Mouse (Mus musculus): Measurements from ENCODE around the gene Plcb3.
A peak's percentile ranks its signal among the peaks of the same experiment; 100 is the strongest.
"Not testable (repeated sequence)": the region's sequence is repeated elsewhere in the genome, so short reads cannot be mapped to it uniquely, and the experiment has no call there.

Plcb3 gene

DNA sequence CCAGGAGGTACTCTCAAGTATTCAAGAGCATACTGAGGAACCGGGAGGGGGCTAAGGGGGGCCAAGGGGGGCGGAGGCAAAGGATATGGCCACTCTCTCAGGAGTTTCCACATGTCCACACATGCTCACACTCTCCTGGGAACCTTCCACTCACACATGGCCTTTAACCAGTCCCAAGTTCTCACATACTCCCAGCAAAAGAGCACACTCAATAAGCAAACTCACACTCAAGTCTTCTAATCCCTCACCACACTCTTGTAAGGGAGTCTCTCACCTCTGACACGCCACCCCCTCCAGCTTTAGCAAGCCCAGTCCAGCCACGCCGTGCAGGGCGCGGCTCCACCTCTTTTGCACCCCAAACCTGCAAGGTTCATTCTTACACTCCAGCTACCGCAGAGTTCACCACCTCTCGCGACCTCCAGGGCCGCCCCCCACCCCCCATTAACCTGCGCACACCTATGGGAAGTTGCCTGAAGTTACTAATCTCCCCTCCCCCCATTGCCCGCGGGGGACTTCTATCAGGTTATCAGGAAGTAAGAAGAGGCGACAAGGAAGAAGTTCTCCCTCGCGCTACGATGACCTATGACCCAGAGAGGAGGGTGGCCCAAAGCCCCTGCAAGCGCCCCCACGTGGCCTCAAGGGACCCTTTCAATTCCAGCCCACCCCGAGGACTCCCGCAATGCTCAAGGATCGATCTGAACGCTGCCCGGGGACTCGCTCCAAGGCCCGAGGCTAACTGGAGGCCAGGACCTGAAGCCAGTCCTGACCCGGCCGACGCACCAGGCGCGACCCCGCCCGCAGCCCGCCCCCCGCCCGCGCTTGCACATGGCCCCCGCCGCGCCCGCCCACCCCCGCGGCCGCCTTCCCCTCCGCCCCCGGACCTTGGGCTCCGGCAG lies 55.3 kb downstream of the Plcb3 start:
- DNase-seq (ENCODE audit: low spot score in 2 of 2) = no peak

DNA sequence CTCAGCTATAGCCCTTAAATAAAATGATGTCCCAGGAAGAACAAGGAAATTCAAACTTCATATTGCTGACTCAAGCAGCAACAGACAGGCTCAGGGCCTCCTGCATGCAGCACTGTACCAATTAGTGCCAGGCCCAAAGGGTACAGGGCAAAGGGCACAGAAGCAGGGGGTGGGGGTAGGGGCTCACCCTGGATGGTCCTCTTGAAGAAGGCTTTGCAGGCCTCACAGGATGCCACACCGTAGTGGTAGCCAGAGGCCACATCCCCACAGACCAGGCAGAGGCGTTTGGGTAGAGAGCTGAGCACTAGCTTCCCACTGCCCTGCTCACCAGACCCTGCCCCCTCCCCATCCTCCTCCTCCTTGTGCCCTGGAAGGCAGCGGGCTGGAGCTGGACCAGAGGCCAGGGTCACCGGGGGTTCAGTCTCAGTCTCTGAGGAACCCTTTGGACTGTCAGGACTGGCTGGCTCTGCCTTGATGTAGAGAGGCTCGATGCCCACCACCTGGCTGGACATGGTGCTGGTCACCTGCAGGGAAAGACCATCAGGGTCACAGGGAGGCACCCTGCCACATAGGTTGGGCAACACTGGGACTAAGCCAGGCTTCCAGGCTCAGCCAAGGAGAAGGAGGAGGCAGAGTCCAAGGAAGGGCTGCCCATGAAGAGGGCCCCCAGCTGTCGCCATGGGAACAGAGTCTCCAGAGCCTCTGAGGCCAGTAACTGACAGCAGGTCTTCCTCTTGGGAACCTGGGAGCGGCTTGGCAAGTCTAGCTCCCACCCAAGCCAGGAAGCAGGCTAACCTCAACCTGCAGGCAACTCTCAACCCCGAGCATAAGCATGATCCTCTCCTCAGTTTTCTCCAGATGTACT lies 56.2 kb downstream of the Plcb3 start:
- DNase-seq (ENCODE audit: low spot score in 2 of 2) = no peak

DNA sequence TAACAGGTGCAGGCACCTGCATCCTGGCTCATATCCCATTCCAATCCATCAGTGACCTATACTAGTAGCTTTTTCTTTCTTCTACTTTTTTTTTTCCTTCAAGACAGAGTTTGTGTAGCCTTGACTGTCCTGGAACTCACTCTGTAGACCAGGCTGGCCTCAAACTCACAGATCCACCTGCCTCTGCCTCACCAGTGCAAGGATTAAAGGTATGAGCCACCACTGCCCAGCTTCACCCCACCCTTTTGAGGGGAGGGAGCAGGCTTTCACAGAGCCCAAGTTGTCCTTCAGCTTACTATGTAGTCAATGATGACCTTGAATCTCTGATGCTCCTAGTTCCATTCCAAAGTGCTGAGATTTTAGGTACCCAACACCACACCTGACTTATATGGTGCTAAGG lies 56.8 kb downstream of the Plcb3 start:
- DNase-seq (ENCODE audit: low spot score in 2 of 2) = no peak

DNA sequence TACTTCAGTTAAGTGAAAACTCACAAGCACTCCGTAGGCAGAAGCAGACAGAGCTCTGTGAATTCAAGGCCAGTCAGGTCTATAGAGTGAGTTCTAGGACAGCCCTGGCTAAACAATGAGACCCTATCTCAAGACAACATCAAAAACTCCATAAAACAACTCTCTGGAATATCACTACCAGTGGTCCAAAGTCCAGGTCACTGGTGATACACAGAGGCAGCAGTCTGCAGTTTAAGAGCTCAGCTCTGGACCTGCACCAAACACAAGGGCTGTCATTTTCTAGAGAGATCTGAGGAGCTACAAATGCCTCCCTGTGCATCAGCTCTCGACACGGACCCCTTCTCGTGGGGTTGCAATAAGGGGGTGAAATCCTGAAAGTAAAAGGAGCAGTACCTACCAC lies 57.9 kb downstream of the Plcb3 start:
- DNase-seq (ENCODE audit: low spot score in 2 of 2) = no peak

DNA sequence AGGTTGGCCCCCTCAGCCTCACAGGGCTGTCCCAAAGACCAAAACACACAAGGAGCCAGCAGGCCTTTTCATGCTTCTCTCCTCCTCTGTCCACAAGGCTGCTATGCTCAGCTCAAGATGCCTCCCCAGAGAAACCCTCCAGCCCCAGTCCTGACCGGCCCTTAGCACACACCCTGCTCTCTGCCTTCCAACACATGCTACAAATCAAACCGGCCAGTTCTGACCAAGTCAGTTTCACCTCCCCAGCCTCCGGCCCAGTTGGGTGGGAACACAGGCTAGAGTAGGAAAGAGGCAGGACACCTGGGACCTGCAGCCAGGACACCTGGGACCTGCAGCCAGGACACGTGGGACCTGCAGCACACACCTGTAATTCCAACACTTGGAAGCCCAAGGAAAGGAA lies 59.8 kb downstream of the Plcb3 start:
- no peak for DNase-seq (ENCODE audit: low spot score in 2 of 2)

DNA sequence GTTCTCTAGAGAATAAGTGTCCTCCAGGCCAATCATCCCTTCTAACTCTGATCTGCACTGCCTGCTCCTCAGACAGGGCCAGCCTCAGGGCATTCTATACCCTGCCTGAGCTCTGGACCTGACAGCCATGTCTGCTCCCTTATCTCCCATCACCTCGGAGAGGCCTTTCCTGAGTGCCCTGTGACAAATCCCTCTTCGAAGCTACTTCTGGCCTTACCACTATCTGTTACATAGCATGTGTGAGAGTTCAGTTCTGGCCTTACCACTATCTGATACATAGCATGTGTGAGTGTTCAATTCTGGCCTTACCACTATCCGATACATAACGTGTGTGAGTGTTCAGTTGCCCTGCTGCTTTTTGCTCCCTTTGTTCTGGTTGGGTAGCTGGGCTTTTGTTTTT lies 61.0 kb downstream of the Plcb3 start:
- DNase-seq (ENCODE audit: low spot score in 2 of 2) = no peak

DNA sequence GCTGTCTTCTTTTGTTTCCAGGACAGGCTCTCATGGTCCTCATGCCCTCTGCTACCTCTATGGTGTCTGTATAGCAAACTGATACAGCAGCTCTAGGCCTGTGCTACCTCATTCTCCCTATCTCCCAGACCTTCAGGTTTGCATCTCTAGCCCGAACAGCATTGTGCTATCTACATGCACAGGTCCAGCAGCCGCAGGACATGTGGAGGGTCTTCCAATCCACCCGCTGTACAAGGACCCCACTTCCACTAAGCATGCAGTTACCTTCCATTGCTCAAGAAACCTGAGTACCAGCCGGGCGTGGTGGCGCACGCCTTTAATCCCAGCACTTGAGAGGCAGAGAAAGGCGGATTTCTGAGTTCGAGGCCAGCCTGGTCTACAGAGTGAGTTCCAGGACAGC lies 61.7 kb downstream of the Plcb3 start:
- no peak for DNase-seq (ENCODE audit: low spot score in 2 of 2)

DNA sequence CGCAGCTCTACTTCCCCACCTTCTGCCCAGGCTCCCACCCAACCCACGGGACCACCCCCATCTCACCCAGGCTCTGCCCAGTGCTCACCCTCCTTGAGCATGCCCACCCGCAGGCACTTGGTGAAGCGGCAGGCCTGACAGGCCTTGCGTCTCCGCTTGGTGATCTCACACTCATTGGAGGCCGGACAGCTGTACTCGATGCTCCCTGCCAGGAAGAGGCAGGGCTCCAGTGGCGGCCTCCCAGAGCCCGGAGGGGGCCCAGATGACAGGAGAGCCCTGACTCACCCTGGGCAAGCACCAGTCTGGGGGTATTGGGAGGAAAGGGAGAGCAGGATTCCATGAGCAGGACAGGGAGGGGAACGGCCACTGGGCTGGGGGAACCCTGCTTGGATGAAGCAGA lies 62.3 kb downstream of the Plcb3 start:
- DNase-seq (ENCODE audit: low spot score in 2 of 2) = no peak

DNA sequence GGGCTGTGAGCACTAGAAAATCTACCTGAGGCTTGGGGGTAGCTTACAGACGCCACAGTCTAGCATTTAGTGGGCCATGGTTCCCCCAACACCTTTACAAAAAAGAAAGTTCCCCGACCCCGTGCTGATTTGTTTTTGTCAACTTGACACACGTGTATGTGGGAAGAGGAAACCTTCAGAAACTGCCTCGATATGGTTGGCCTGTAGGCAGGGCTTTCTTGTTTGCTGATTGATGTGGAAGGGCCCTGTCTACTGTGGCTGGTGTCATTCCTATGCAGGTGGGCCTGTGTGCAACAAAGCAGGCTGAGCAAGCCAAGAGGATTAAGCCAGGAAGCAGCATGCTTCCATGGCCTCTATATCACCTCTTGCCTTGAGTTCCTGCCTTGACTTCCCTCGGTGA lies 63.2 kb downstream of the Plcb3 start:
- DNase-seq (ENCODE audit: low spot score in 2 of 2) = no peak

DNA sequence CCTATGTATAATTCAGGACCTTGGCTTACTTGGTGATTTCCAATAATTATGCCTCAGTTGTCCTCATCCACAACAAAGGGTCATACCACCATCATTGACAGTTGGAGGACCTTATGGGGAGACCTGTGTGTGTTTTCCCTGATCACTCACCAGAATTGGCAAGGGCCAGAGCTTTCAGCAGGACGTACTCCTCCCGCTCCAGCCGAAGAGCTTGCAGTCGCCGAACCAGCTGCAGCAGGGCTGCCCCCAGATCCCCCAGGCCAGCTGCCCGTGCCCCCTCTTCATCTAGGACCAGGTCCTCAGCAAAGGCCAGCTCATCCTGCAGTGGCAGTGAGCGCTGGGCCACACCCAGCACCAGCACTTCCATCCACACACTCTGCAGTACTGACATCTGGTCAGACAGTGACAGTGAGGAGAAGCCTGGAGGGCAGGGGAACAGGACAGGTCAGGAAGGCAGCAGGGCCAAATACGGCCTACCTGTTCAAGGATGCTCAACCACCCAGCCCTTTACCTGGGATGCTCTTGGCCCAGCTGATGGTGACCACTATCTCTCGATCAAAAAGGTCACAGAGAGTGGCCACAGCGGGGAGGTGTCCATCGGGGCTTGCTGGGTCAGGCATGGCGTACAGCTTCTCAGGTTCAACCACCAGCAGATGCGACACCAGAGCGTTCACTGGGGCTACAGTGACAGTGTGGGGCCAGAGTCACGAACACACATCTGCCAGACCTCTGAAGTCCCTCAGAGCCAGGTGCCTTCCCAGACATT lies 63.9 kb downstream of the Plcb3 start:
- no peak for DNase-seq (ENCODE audit: low spot score in 2 of 2)

DNA sequence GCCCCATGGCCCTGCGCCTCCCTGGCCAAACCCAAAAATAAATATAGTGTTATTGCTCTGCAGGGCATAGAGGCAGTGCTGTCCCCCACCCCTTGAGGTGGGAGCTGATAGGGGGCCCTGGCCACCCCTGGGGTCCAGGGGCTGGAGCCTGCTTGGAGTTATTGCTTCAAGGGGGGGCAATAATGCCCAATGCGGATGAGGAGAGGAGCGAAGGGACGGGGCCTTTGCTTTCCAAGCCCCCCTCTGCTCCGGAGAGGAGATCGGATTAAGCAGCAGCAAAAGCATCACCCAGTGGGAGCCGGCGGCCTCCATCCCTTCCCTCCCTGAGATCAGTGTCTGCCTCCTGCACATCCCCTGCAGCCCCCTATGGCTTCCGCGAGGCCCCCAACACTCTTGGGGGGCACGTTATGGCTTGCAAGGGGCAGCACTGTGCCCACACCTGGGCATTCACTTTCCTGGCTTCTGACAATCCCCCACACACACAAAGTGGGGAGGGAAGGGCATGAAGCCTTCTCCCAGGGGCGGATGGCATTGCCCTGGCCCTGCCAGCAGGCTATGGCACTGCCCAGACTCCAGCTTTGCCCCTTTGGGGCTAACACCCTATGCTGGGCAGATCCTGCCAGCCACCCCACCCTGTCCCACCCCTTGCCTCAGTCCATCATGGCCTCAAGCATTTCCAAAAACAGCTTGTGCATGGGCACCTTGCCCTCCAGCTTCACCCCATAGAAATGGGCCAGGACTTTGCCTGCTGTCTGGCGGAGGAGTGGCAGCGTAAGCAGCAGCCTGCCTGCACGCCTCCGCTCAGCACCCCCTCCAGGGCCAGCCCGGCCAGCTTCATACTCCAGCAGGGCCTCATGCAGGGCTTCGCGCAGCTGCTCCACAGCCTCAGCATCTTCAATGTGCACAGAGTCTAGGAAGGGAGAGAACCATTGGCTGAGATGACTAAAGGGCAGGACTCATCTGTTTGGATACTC lies 64.9 kb downstream of the Plcb3 start:
- DNase-seq (ENCODE audit: low spot score in 2 of 2) = no peak

DNA sequence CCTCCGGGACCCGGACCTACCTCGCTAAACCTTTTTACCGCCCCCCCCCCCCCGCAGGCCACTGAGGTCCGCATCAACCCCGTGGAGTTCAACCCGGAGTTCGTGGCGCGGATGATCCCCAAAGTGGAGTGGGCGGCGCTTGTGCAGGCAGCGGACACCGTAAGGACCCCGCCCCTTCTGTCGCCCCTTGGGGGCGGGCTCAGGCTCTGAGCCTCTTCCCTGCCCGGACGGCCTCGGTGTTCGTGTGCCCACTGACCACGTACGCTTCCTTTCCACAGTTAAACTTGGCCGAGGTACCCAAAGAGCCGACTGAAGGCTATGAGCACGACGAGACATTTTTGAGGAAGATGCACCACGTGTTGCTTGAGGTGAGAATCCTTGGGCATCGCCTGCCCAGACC lies 66.0 kb downstream of the Plcb3 start:
- DNase-seq (ENCODE audit: low spot score in 2 of 2) = not testable (repeated sequence)

DNA sequence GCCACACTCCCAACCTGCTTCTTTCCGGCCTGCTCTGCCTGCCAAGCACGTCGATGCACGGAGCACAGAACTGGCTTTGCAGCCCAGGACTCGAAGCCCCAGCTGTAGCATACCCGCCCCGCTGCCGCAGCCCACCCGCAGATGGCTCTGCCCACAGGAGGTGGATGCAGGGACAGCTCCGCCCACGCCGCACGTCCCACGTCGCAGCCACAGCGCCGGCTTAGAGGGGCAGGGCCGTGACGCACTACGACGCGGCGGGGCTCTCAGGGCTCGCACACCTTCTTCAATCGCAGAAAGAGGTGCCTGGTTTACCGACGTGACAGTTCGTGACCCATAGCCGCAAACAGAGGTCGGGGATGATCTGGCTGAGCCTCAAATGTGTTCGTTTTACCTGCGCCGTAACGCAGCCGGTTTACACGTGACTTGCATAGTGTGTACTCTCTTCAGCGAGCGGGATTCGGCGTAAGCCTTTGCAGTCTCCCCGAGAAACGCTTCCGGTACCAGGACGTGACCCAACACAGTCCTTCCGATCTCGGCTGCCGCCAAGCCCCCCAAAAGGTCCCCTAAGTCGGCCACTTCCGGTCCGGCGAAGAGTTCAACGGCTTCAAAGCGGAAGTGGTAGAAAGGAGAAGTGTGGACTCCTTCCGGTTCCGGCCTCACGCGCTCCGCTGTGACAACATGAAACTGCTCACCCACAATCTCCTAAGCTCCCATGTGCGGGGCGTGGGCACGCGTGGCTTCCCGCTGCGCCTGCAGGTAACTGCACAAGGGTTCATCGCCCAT lies 66.6 kb downstream of the Plcb3 start, which contains the start of the genes Trmt112 and Prdx5:
TSS of gene Trmt112 (plus strand) at position 192 of the 783 bp plus-strand sequence.
TSS of gene Prdx5 (minus strand) at position 600 of the 783 bp plus-strand sequence.
- peak; percentile 91 to 96 for DNase-seq (ENCODE audit: low spot score in 2 of 2)

DNA sequence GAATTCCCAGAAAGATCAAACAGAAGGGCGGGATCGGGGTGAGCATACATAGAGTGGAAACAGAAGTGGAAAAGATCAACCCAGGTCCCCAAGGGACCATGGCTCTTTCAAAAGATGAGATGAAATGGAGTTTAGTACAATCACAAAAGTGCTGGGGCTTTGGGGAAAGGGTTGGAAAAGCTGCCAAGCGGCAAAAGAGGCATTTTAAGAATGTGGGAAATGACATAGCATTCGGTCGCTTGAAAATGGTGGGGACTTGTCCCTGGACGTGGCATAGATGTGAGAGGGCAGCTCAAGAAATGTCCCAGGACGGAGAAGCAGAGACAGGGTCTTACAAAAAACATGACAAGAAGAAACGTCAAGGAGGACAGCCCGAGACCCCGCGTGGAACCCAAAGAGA lies 67.2 kb downstream of the Plcb3 start:
- no peak for DNase-seq (ENCODE audit: low spot score in 2 of 2)

DNA sequence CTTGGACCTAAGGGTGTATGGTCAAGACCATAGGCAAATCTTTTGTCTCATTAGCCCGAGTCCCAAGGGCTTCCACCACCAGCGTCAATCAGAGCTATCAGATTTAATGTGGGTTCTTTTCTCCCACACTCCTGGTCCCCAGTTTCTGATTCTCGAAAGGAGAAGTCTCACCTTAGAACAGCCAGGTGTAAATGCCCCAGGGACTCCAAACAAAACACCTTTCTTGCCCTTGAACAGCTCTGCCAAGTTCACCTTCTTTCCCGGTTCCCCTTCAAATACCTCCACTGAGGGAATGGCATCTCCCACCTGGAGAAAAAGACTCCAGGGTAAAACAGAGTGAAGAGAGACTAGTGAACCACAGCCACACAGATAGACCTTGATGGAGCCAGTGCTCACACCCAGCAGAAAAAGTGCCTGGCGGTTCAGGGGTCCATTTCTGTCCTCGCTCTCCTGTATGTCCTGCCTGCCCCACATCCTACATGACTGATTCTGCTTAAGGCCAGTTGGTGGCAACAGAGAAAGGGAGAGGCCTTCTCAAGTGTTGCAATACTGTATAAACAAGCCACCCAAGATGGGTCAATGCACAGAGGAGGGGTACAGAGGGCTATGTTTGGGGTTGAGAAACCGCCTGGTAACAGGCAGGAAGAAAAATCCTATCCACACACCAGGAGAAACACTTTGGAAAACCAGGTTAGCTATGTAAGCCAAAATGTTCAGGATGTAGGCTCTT lies 68.3 kb downstream of the Plcb3 start:
- no peak for DNase-seq (ENCODE audit: low spot score in 2 of 2)

DNA sequence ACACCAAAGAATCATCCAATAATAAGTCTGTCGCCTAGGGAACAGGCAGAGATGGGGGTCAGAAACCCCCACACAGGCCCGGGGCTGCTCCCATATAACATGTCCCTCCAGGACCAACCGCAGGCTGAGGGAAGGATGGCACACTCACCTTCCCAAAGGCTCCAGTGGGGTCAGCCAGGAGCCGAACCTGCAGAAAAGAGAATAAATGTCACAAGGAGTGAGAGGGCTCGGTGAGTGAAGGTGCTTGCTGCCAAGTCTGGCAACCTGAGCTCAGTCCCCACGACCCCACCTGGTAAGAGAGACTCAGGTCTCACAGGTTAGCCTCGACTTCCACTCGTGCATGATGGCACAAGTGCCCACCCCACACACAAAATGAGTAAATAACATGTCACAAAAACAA lies 69.2 kb downstream of the Plcb3 start:
- no peak for DNase-seq (ENCODE audit: low spot score in 2 of 2)

DNA sequence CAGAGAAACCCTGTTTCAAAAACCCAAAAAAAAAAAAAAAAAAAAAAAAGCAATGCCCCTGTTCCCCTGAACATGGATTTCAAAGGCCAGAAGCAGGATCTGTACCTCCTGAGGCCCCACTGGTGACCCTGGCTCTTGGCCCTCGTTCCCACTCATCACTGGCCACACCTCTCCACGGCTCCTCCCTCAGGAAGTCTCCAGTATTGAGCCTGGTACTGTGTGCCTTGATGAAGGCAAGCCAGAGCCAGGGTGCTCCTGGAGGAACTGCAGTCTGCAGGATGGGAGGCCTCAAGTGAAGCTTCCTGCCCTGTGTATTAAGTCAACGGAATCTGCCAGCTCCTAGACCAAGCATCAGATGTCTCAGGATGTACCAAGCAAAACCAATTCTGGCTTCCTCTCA lies 70.1 kb downstream of the Plcb3 start:
- DNase-seq (ENCODE audit: low spot score in 2 of 2) = no peak

DNA sequence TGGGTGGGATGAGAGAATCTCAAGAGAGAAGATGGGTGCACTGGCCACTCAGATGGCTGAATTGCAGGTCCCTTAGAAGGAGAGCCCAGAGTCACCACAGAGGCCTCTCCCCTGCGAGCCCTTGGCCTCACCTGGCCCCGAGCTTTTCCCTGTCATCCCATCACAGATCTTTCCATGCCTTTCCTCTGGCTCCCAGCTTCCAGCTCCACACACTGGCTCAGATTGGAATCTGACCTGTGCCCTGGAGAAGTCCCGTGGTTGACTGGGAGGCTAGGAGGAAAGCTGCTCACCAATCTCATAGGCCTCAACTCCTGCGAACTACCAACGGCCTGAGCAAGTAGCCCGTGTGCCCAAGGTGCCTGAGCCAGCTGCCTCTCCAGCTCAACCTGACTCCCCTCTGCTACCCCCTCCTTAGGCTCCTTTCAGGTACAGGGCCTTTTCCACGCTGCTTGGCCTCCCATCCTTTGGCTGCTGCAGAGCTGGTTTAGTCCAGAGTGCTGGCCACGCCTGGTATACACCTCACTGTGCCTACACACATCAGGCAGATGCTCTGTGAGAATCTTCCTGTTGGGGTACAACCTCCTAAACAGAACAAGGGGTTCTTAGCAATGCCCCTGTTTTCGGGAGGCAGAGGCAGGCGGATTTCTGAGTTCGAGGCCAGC lies 70.6 kb downstream of the Plcb3 start:
- no peak for DNase-seq (ENCODE audit: low spot score in 2 of 2)

DNA sequence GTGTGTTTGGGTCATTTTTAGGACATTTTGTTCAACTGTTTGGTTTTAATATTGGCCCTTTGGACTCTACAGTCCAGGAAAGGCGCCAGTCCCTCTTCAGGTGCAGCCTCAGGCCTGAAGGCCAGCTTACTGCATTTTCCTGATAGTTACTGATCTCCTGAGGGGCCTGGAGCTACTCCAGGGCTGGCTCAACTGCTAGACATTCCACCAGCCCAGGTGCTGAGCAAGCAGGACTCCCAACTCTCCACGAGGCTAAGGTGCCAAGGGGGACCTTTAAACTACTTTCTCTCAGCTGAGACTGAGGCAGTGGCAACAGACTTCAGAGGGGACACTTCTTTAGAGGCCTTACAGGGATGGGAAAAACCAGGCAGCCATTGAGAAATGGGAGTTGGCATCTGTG lies 71.4 kb downstream of the Plcb3 start:
- DNase-seq (ENCODE audit: low spot score in 2 of 2) = no peak

Data from right cerebral cortex, postnatal 36 days (tissue).